Mouse (Mus musculus): ENCODE measurements around the gene Zp1. TPM values are rescaled to one million over a fixed set of nuclear protein-coding genes. Genes with fewer than 3 reads are reported as not detected.

Gene Zp1
- polyA plus RNA-seq, 1 experiment from 2014 or later, result not detected

GRCm38 (mm10) chr19:10870676-10871075, 49.8 kb downstream of the Zp1 start:
- no peaks in the 10 kb centered on the region for H3K9me3 ChIP-seq (ENCODE audit: control insufficient read depth, low read length)
- no peak for ATAC-seq
- peaks cover 16% of the 10 kb centered on the region for H3K4me1 ChIP-seq (ENCODE audit: control insufficient read depth, insufficient read depth, low read length)
- peaks cover 25% of the 10 kb centered on the region for H3K36me3 ChIP-seq (ENCODE audit: control insufficient read depth, insufficient read depth, low read length)
- H3K9ac ChIP-seq (ENCODE audit: low read depth, low read length), result no peak overlapping the region
- no peak overlapping the region for H3K4me2 ChIP-seq (ENCODE audit: low read depth, low read length)
- H3K27ac ChIP-seq (ENCODE audit: low read length), result no peak overlapping the region
- no peaks in the 10 kb centered on the region for H3K27me3 ChIP-seq (replicated peaks; ENCODE audit: control insufficient read depth, insufficient read depth, low read length)
- WGBS, result 87% methylated on average over 3 of the region's 3 CpGs
- H3K4me3 ChIP-seq (ENCODE audit: low read length), result no peak overlapping the region

GRCm38 (mm10) chr19:10869886-10870527, 50.4 kb downstream of the Zp1 start, which contains the start of gene Tmem132a:
Gene Tmem132a, minus strand, starts transcription at chr19:10869940.
- Histone ChIP-seq H3K27ac (ENCODE audit: low read length) (peak within 1 kb of the TSS; percentile 48), H3K9me3 (ENCODE audit: control insufficient read depth, low read length) (no peaks in the 10 kb centered on the region), H3K4me1 (ENCODE audit: control insufficient read depth, insufficient read depth, low read length) (peaks cover 16% of the 10 kb centered on the region), H3K4me3 (ENCODE audit: low read length) (peak within 1 kb of the TSS; percentile 85), H3K9ac (ENCODE audit: low read depth, low read length) (peak within 1 kb of the TSS; percentile 93), H3K27me3 (replicated peaks; ENCODE audit: control insufficient read depth, insufficient read depth, low read length) (no peaks in the 10 kb centered on the region), H3K4me2 (ENCODE audit: low read depth, low read length) (peak within 1 kb of the TSS; percentile 90), H3K36me3 (ENCODE audit: control insufficient read depth, insufficient read depth, low read length) (peaks cover 25% of the 10 kb centered on the region)
- 3% methylated on average over 8 of the region's 8 CpGs for WGBS
- peak; percentile 31 for ATAC-seq

- Histone ChIP-seq H3K9me3 (ENCODE audit: control insufficient read depth, low read length) (no peaks in the 10 kb centered on the region), H3K27me3 (replicated peaks; ENCODE audit: control insufficient read depth, insufficient read depth, low read length) (no peaks in the 10 kb centered on the region), H3K9ac (ENCODE audit: low read depth, low read length) (peak overlapping the region; percentile 93), H3K4me2 (ENCODE audit: low read depth, low read length) (peak overlapping the region; percentile 90), H3K4me3 (ENCODE audit: low read length) (peak overlapping the region; percentile 85), H3K36me3 (ENCODE audit: control insufficient read depth, insufficient read depth, low read length) (peaks cover 25% of the 10 kb centered on the region), H3K27ac (ENCODE audit: low read length) (peak overlapping the region; percentile 48), H3K4me1 (ENCODE audit: control insufficient read depth, insufficient read depth, low read length) (peaks cover 16% of the 10 kb centered on the region)
- peak; percentile 95 for ATAC-seq
- WGBS, result under 1% methylated on average over 40 of the region's 43 CpGs
Measured at GRCm38 (mm10) chr19:10869241-10869885, 51.1 kb downstream of the Zp1 start.

- H3K27ac ChIP-seq (ENCODE audit: low read length), result no peak overlapping the region
- H3K4me1 ChIP-seq (ENCODE audit: control insufficient read depth, insufficient read depth, low read length), result peaks cover 16% of the 10 kb centered on the region
- 0 out of 2 replicates have a peak, but pooled peaks have one; percentile 13 for ATAC-seq
- no peaks in the 10 kb centered on the region for H3K27me3 ChIP-seq (replicated peaks; ENCODE audit: control insufficient read depth, insufficient read depth, low read length)
- peak overlapping the region; percentile 85 for H3K4me3 ChIP-seq (ENCODE audit: low read length)
- WGBS, result under 1% methylated on average over 17 of the region's 17 CpGs
- H3K9me3 ChIP-seq (ENCODE audit: control insufficient read depth, low read length), result no peaks in the 10 kb centered on the region
- peaks cover 22% of the 10 kb centered on the region for H3K36me3 ChIP-seq (ENCODE audit: control insufficient read depth, insufficient read depth, low read length)
- peak overlapping the region; percentile 93 for H3K9ac ChIP-seq (ENCODE audit: low read depth, low read length)
- peak overlapping the region; percentile 90 for H3K4me2 ChIP-seq (ENCODE audit: low read depth, low read length)
Measured at GRCm38 (mm10) chr19:10868623-10869141, 51.8 kb downstream of the Zp1 start.

- peak overlapping the region; percentile 93; the same call in 1 of the 2 replicates for H3K9ac ChIP-seq (ENCODE audit: low read depth, low read length)
- 25% methylated on average over 5 of the region's 5 CpGs for WGBS
- H3K4me1 ChIP-seq (ENCODE audit: control insufficient read depth, insufficient read depth, low read length), result peaks cover 16% of the 10 kb centered on the region
- peaks cover 19% of the 10 kb centered on the region for H3K36me3 ChIP-seq (ENCODE audit: control insufficient read depth, insufficient read depth, low read length)
- H3K27ac ChIP-seq (ENCODE audit: low read length), result no peak overlapping the region
- H3K4me2 ChIP-seq (ENCODE audit: low read depth, low read length), result peak overlapping the region; percentile 90
- no peaks in the 10 kb centered on the region for H3K27me3 ChIP-seq (replicated peaks; ENCODE audit: control insufficient read depth, insufficient read depth, low read length)
- H3K9me3 ChIP-seq (ENCODE audit: control insufficient read depth, low read length), result no peaks in the 10 kb centered on the region
- ATAC-seq, result no peak
- H3K4me3 ChIP-seq (ENCODE audit: low read length), result peak overlapping the region; percentile 85
Measured at GRCm38 (mm10) chr19:10867946-10868622, 52.3 kb downstream of the Zp1 start.

- Histone ChIP-seq H3K9ac (ENCODE audit: low read depth, low read length) (no peak overlapping the region), H3K27me3 (replicated peaks; ENCODE audit: control insufficient read depth, insufficient read depth, low read length) (no peaks in the 10 kb centered on the region), H3K27ac (ENCODE audit: low read length) (no peak overlapping the region), H3K4me1 (ENCODE audit: control insufficient read depth, insufficient read depth, low read length) (peaks cover 16% of the 10 kb centered on the region), H3K4me3 (ENCODE audit: low read length) (no peak overlapping the region), H3K9me3 (ENCODE audit: control insufficient read depth, low read length) (no peaks in the 10 kb centered on the region), H3K36me3 (ENCODE audit: control insufficient read depth, insufficient read depth, low read length) (peaks cover 14% of the 10 kb centered on the region; the same call in 1 of the 2 replicates), H3K4me2 (ENCODE audit: low read depth, low read length) (no peak overlapping the region)
- WGBS, result 94% methylated on average over 13 of the region's 13 CpGs
- ATAC-seq, result no peak
Measured at GRCm38 (mm10) chr19:10866351-10866750, 54.1 kb downstream of the Zp1 start.

Other genes with a start within 250 kb of the Zp1 start
- 0.71 and 0.78 TPM in 2 replicates for gene Pga5, start 242.6 kb downstream of the Zp1 start, polyA plus RNA-seq (2015; fragmentation: Nextera tagmentation; extraction: Ambion mirVana)
- gene Vps37c, start 231.9 kb downstream of the Zp1 start, polyA plus RNA-seq (2015; fragmentation: Nextera tagmentation; extraction: Ambion mirVana), result 36.2 and 37.6 TPM in 2 replicates
- gene Cd5, start 181.6 kb downstream of the Zp1 start, polyA plus RNA-seq (2015; fragmentation: Nextera tagmentation; extraction: Ambion mirVana), result 0.17 TPM in 1 of 2 replicates, not detected in the other
- 0.23 and 0.38 TPM in 2 replicates for gene Cd6, start 90.6 kb downstream of the Zp1 start, polyA plus RNA-seq (2015; fragmentation: Nextera tagmentation; extraction: Ambion mirVana)
- gene Slc15a3, start 80.9 kb downstream of the Zp1 start, polyA plus RNA-seq (2015; fragmentation: Nextera tagmentation; extraction: Ambion mirVana), result 0.48 and 0.56 TPM in 2 replicates
- 29.9 and 32.3 TPM in 2 replicates for gene Tmem132a, start 50.7 kb downstream of the Zp1 start, polyA plus RNA-seq (2015; fragmentation: Nextera tagmentation; extraction: Ambion mirVana)
- 72.8 and 78.7 TPM in 2 replicates for gene Tmem109, start 38.6 kb downstream of the Zp1 start, polyA plus RNA-seq (2015; fragmentation: Nextera tagmentation; extraction: Ambion mirVana)
- gene Prpf19, start 25.4 kb downstream of the Zp1 start, polyA plus RNA-seq (2015; fragmentation: Nextera tagmentation; extraction: Ambion mirVana), result 32.1 and 35.0 TPM in 2 replicates
- 0.05 and 0.11 TPM in 2 replicates for gene Ptgdr2, start 16.5 kb upstream of the Zp1 start, polyA plus RNA-seq (2015; fragmentation: Nextera tagmentation; extraction: Ambion mirVana)
- gene Ccdc86, start 28.6 kb upstream of the Zp1 start, polyA plus RNA-seq (2015; fragmentation: Nextera tagmentation; extraction: Ambion mirVana), result 25.6 and 29.4 TPM in 2 replicates
- 111 and 159 TPM in 2 replicates for gene Ms4a10, start 54.0 kb upstream of the Zp1 start, polyA plus RNA-seq (2015; fragmentation: Nextera tagmentation; extraction: Ambion mirVana)
- 0.31 and 0.37 TPM in 2 replicates for gene Ms4a15, start 72.6 kb upstream of the Zp1 start, polyA plus RNA-seq (2015; fragmentation: Nextera tagmentation; extraction: Ambion mirVana)
- 40.6 and 41.9 TPM in 2 replicates for gene Ms4a18, start 97.4 kb upstream of the Zp1 start, polyA plus RNA-seq (2015; fragmentation: Nextera tagmentation; extraction: Ambion mirVana)
- gene Ms4a8a, start 160.5 kb upstream of the Zp1 start, polyA plus RNA-seq (2015; fragmentation: Nextera tagmentation; extraction: Ambion mirVana), result 37.6 and 39.5 TPM in 2 replicates
- gene 1700017D01Rik, start 210.2 kb upstream of the Zp1 start, polyA plus RNA-seq (2015; fragmentation: Nextera tagmentation; extraction: Ambion mirVana), result not detected in 2 replicates
- not detected in 2 replicates for gene 1700025F22Rik, start 244.7 kb upstream of the Zp1 start, polyA plus RNA-seq (2015; fragmentation: Nextera tagmentation; extraction: Ambion mirVana)